In the genomic region with DNA sequence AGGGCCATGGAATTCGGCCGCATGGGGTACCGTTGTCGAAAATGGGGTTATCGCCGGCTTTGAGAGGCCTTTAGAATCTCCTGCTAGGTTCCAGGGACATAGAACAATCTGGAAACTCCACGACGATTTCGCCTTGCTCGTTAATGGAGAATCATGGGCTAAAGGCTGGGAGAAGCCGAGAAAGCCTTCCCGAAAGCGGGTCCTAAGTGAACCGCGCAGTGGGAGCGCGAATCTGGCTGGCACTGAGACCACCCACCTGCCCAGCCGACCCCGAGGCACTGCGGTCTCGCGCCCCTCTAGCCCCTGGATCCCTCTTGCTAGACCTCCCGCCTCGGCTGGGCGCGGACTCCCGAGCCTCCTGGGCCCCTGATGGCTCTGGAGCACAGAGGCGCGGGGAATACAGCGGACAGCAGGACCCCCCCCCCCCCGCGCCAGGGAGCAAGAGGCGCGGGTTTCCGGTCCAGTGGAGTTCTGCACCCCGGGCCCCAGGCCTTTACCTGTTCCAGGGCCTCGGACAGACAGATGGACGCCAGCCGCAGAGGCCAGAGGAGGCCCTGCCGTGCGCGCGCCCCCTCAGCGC, we compare ENCODE assay signal across 8 mouse cellular contexts. TPM values are rescaled to one million over a fixed set of nuclear protein-coding genes. Genes with fewer than 3 reads are reported as not detected.
A peak's percentile ranks its signal among the peaks of the same experiment; 100 is the strongest.
DNase-seq lines count a peak whose midpoint lies in the region; ATAC-seq and TF ChIP-seq lines count a peak whose summit lies in the region.

No protein-coding gene starts in this region.

- H3K27ac ChIP-seq in left cerebral cortex, adult 2 months = peak overlapping the region; percentile 41; the same call in 1 of the 2 replicates
- H3K27ac ChIP-seq in embryonic facial prominence, embryonic 15.5 days (replicated peaks) = peak overlapping the region; percentile 59
- H3K27ac ChIP-seq in limb, embryonic 10.5 days = peak overlapping the region; percentile 59; the same call in 1 of the 2 replicates
- no peak overlapping the region for H3K27ac ChIP-seq in olfactory bulb, adult 2 months (ENCODE audit: insufficient read depth, low read depth, low read length)

- peaks cover 56% of the 10 kb centered on the region for H3K4me1 ChIP-seq in embryonic facial prominence, embryonic 15.5 days
- peaks cover 69% of the 10 kb centered on the region for H3K4me1 ChIP-seq in limb, embryonic 10.5 days
- peaks cover 18% of the 10 kb centered on the region for H3K4me1 ChIP-seq in olfactory bulb, adult 2 months (ENCODE audit: control insufficient read depth, insufficient read depth, low read length)

- no peak for TF ChIP-seq POLR2A in olfactory bulb, adult 2 months (IDR thresholded peaks at IDR 0.05; ENCODE audit: insufficient read depth, low read depth, low read length)

- no peaks in the 10 kb centered on the region for H3K36me3 ChIP-seq in embryonic facial prominence, embryonic 15.5 days
- H3K36me3 ChIP-seq in limb, embryonic 10.5 days = no peaks in the 10 kb centered on the region

- 0 out of 2 replicates have a peak overlapping the region, but pooled peaks have one; percentile 12 for H3K9ac ChIP-seq in embryonic facial prominence, embryonic 15.5 days

- under 1% methylated on average over 41 of the region's 44 CpGs for WGBS in embryonic facial prominence, embryonic 15.5 days
- WGBS in limb, embryonic 10.5 days = under 1% methylated on average over 44 of the region's 44 CpGs
- WGBS in olfactory bulb, adult 2 months = 1% methylated on average over 43 of the region's 44 CpGs

- no peaks in the 10 kb centered on the region for H3K9me3 ChIP-seq in embryonic facial prominence, embryonic 15.5 days (replicated peaks)
- no peaks in the 10 kb centered on the region for H3K9me3 ChIP-seq in limb, embryonic 10.5 days (replicated peaks)

- peak overlapping the region; percentile 34 for H3K4me3 ChIP-seq in left cerebral cortex, adult 2 months
- H3K4me3 ChIP-seq in embryonic facial prominence, embryonic 15.5 days (replicated peaks) = peak overlapping the region; percentile 50
- H3K4me3 ChIP-seq in limb, embryonic 10.5 days = peak overlapping the region; percentile 55
- H3K4me3 ChIP-seq in olfactory bulb, adult 2 months (ENCODE audit: insufficient read depth, low read depth, low read length) = peak overlapping the region; percentile 9; the same call in 1 of the 2 replicates

- H3K27me3 ChIP-seq in embryonic facial prominence, embryonic 15.5 days = peaks cover 100% of the 10 kb centered on the region
- peaks cover 100% of the 10 kb centered on the region for H3K27me3 ChIP-seq in limb, embryonic 10.5 days (ENCODE audit: low read depth, poor library complexity, severe bottlenecking)

- no peak for DNase-seq in left cerebral cortex, adult 2 months (ENCODE audit: extremely low spot score in 1 of 2, low spot score in 2 of 2)
- no peak for DNase-seq in left cerebral cortex, adult 8-10 months (ENCODE audit: low spot score in 2 of 2)
- DNase-seq in limb, embryonic 10.5 days (ENCODE audit: low spot score) = peak; percentile 71
- no peak for DNase-seq in urinary bladder, adult 18-20 months (ENCODE audit: low spot score in 2 of 2)
- no peak for DNase-seq in right cerebral cortex, postnatal 14 days
- no peak for DNase-seq in Muller cell, postnatal 12 days (ENCODE audit: inconsistent ontology term)

- intact Hi-C loops in left cerebral cortex, adult 2 months (cut with DNase I) = loop anchor here (5.0 kb wide), 1 partner anchor 250 kb away; a partner anchor contains a TSS

- H3K4me2 ChIP-seq in embryonic facial prominence, embryonic 15.5 days (replicated peaks) = peak overlapping the region; percentile 67

- no peak for TF ChIP-seq CTCF in left cerebral cortex, adult 2 months (IDR thresholded peaks at IDR 0.05)
- no peak for TF ChIP-seq CTCF in olfactory bulb, adult 2 months (IDR thresholded peaks at IDR 0.05; ENCODE audit: insufficient read depth, low read depth, low read length)

- ATAC-seq in embryonic facial prominence, embryonic 15.5 days (ENCODE audit: insufficient number of reproducible peaks, low FRiP score, low TSS enrichment, low read depth) = no peak

RNA-seq across cellular contexts. Expression of a gene that starts 3.1 kb away (rescaled TPM):
- total RNA-seq in left cerebral cortex, adult 2 months (2021) = 1 to 10 TPM; 8.4 to 8.5 TPM
- 1 to 10 TPM; 4.4 to 6.8 (median 6.2) TPM for total RNA-seq in left cerebral cortex, adult 8-10 months (2022)
- polyA plus RNA-seq in embryonic facial prominence, embryonic 15.5 days (2015; fragmentation: Nextera tagmentation; extraction: Ambion mirVana) = 43.8 and 56.3 TPM in 2 replicates
- polyA plus RNA-seq in limb, embryonic 10.5 days (2016; fragmentation: Nextera tagmentation; extraction: Ambion mirVana) = 6.8 and 9.0 TPM in 2 replicates
- polyA plus RNA-seq in olfactory bulb, adult 2 months (2012; ENCODE audit: insufficient read depth, insufficient read length, low replicate concordance, missing spikeins) = not detected in 2 replicates

RNA-seq across cellular contexts. Expression of a gene that starts 25.2 kb away (rescaled TPM):
- not detected for total RNA-seq in left cerebral cortex, adult 2 months (2021)
- total RNA-seq in left cerebral cortex, adult 8-10 months (2022) = not detected
- not detected in 2 replicates for polyA plus RNA-seq in embryonic facial prominence, embryonic 15.5 days (2015; fragmentation: Nextera tagmentation; extraction: Ambion mirVana)
- polyA plus RNA-seq in limb, embryonic 10.5 days (2016; fragmentation: Nextera tagmentation; extraction: Ambion mirVana) = not detected in 2 replicates
- not detected in 2 replicates for polyA plus RNA-seq in olfactory bulb, adult 2 months (2012; ENCODE audit: insufficient read depth, insufficient read length, low replicate concordance, missing spikeins)
